Mouse (Mus musculus) central nervous system, embryonic 14 days (tissue): ENCODE data around the gene Ppp1r27. TPM values are rescaled to one million over a fixed set of nuclear protein-coding genes. Genes with fewer than 3 reads are reported as not detected.

ENCODE experiments used
- polyA plus RNA-seq: library from polyadenylated mRNA; depleted of rRNA; stranded (reverse); fragments of >200 nt; gene quantifications from 2 replicates; pipeline ENCODE4 v1.2.3, GENCODE M21; 2012; rRNA removed

Ppp1r27 gene
- polyA plus RNA-seq = 0.59 TPM in 1 of 2 replicates, not detected in the other

DNA sequence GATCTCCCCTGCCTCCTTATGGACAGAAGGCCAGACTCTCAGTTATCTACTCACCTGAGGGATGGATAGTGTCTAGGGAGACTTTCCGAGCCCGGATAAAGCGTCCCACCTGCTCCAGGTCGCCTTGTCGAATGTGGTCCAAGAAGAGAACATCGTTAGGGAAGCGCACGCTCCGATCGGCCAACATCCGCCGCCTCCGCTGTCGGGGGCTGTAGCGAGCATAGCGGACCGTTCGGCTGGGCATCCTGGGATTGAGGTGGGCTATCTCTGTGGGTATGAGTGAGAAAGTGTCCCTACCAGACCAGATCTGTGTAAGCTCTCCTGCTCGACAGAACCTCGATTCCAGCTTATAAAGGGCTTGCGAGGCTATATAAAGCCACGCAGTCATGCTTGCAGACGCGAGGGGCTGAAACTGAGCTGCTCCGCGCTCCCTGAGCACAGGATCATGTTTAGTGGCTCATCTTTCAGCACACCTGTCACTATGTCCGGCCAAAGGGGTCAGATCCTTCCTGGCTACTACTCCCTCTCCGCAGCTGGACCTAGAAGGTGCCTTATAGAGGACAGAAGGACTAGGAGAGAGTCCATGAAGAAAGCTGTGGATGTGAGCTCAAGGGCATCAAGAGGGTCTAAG, at the start of gene Ppp1r27:
TSS of gene Ppp1r27 (minus strand) at position 323 of the 631 bp plus-strand sequence.

DNA sequence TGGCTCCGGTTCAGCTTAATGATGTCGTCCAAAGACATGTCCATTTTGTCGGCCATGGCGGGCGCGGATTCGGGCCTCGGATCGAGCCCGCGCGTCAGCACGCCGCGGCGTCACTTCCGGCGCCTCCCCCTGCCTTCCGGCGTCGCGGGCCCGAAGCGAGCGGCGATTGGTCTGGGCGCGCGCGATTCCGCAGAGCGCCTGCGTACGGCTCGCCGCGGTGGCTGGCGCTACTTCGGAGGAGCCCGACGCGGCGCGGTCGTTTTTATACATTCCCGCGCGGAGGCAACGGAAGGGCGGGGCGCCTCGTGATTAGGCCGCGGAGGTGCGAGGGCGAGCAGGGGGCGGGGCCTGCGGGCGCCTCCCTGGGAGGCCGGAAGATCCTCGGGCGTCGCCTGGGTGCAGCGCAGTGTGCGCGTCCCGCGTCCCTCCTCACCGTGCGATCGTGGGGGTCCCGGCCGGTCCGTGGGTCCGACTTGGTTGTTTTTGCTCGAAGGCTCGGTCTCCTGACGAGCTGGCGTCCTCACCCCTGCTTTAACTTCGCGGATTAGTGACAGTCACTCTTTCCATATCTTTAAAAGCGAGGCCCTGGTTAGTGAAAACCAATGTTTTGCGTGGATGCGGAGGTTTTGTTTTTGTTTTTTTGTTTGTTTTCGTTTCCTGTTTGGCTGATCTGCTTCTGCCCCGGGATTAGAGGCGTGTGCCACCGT, 47.5 kb upstream of the Ppp1r27 start, which contains the start of the genes Alyref and Anapc11:
TSS of gene Alyref (minus strand) at position 83 of the 707 bp plus-strand sequence.
TSS of gene Anapc11 (plus strand) at position 139 of the 707 bp plus-strand sequence.

DNA sequence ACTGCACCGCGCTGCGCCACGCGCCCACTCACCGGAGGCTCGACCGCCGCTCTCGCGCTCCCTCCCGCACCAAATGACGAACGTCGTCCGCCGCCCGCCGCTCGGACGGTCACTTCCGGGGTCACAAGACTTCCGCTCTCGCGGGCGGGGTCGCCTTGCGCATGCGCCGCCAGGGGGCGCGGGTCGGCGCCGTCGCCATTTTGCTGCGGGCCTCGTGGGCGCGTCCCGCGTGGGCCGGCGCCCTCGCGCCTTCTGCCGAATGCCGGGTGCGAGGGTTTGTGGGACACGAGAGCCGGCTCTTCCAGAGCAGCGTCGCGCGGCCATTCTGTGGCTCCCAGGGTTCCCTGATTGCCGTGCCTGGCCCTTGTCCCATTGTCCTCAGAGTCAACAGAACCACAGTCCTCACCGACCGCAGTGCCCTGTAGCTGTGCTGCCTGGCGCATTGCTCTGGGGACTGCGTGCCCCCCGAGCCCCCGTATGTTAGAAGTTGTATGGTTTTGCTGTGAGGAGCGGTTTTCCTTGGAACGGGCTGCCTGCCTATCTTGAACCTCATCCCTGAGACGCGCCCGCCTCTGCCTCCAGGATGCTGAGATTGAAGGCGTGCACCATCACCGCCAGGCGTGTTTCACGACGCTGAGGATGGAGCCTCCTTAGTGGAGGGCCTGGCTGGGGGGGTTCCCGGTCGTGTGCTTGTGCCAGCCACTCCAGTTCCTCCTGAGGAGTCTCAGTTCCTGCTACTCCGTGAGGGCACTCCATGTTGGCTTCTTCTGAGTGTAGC, 30.7 kb upstream of the Ppp1r27 start, which contains the start of gene Arhgdia:
TSS of gene Arhgdia (minus strand) at position 135 of the 778 bp plus-strand sequence.

GRCm38 (mm10) chr11:120572752-120573584, 22.0 kb upstream of the Ppp1r27 start, which contains the start of gene P4hb:
Gene P4hb, minus strand, starts transcription at chr11:120573253.

GRCm38 (mm10) chr11:120549168-120549945, 1.6 kb downstream of the Ppp1r27 start, which contains the start of gene Mcrip1:
Gene Mcrip1, minus strand, starts transcription at chr11:120549727.

GRCm38 (mm10) chr11:120530085-120530964, 20.6 kb downstream of the Ppp1r27 start, which contains the start of gene Gcgr:
Gene Gcgr, plus strand, starts transcription at chr11:120530699.

Other genes with a start within 250 kb of the Ppp1r27 start
- 1,737 and 2,132 TPM in 2 replicates for gene Actg1, start 202.6 kb downstream of the Ppp1r27 start, polyA plus RNA-seq
- gene Fscn2, start 189.6 kb downstream of the Ppp1r27 start, polyA plus RNA-seq = 0.54 and 0.64 TPM in 2 replicates
- 84.8 and 87.8 TPM in 2 replicates for gene Faap100, start 172.4 kb downstream of the Ppp1r27 start, polyA plus RNA-seq
- gene Nploc4, start 113.4 kb downstream of the Ppp1r27 start, polyA plus RNA-seq = 49.9 and 50.5 TPM in 2 replicates
- 0.14 TPM in 1 of 2 replicates, not detected in the other for gene Tspan10, start 108.5 kb downstream of the Ppp1r27 start, polyA plus RNA-seq
- 0.29 and 0.44 TPM in 2 replicates for gene Pde6g, start 97.6 kb downstream of the Ppp1r27 start, polyA plus RNA-seq
- gene Oxld1, start 93.1 kb downstream of the Ppp1r27 start, polyA plus RNA-seq = 8.3 and 9.0 TPM in 2 replicates
- 34.1 and 34.7 TPM in 2 replicates for gene Ccdc137, start 93.0 kb downstream of the Ppp1r27 start, polyA plus RNA-seq
- 40.3 and 40.8 TPM in 2 replicates for gene Arl16, start 83.5 kb downstream of the Ppp1r27 start, polyA plus RNA-seq
- gene Mrpl12, start 66.5 kb downstream of the Ppp1r27 start, polyA plus RNA-seq = 101 and 106 TPM in 2 replicates
- 42.9 and 47.1 TPM in 2 replicates for gene Slc25a10, start 59.3 kb downstream of the Ppp1r27 start, polyA plus RNA-seq
- 0.25 and 1.1 TPM in 2 replicates for gene Gcgr, start 20.4 kb downstream of the Ppp1r27 start, polyA plus RNA-seq
- gene Mcrip1, start 1.4 kb downstream of the Ppp1r27 start, polyA plus RNA-seq = 208 and 216 TPM in 2 replicates
- gene P4hb, start 22.1 kb upstream of the Ppp1r27 start, polyA plus RNA-seq = 209 and 309 TPM in 2 replicates
- gene Arhgdia, start 30.5 kb upstream of the Ppp1r27 start, polyA plus RNA-seq = 455 and 517 TPM in 2 replicates
- 136 and 151 TPM in 2 replicates for gene Alyref, start 47.2 kb upstream of the Ppp1r27 start, polyA plus RNA-seq
- gene Anapc11, start 47.3 kb upstream of the Ppp1r27 start, polyA plus RNA-seq = 168 and 170 TPM in 2 replicates
- 0.73 and 1.2 TPM in 2 replicates for gene Npb, start 57.3 kb upstream of the Ppp1r27 start, polyA plus RNA-seq
- gene Pcyt2, start 66.8 kb upstream of the Ppp1r27 start, polyA plus RNA-seq = 272 and 279 TPM in 2 replicates
- 74.5 and 74.8 TPM in 2 replicates for gene Sirt7, start 74.1 kb upstream of the Ppp1r27 start, polyA plus RNA-seq
- gene Mafg, start 82.5 kb upstream of the Ppp1r27 start, polyA plus RNA-seq = 52.3 and 57.4 TPM in 2 replicates
- 22.8 and 29.0 TPM in 2 replicates for gene Pycr1, start 92.6 kb upstream of the Ppp1r27 start, polyA plus RNA-seq
- 0.11 and 0.58 TPM in 2 replicates for gene Myadml2, start 97.0 kb upstream of the Ppp1r27 start, polyA plus RNA-seq
- 1.9 and 3.2 TPM in 2 replicates for gene Notum, start 110.0 kb upstream of the Ppp1r27 start, polyA plus RNA-seq
- 88.0 and 94.4 TPM in 2 replicates for gene Aspscr1, start 121.8 kb upstream of the Ppp1r27 start, polyA plus RNA-seq
- gene Cenpx, start 162.6 kb upstream of the Ppp1r27 start, polyA plus RNA-seq = 71.4 and 77.3 TPM in 2 replicates
- 125 and 127 TPM in 2 replicates for gene Lrrc45, start 162.8 kb upstream of the Ppp1r27 start, polyA plus RNA-seq
- gene Rac3, start 170.3 kb upstream of the Ppp1r27 start, polyA plus RNA-seq = 346 and 390 TPM in 2 replicates
- 11.1 and 11.3 TPM in 2 replicates for gene Dcxr, start 176.1 kb upstream of the Ppp1r27 start, polyA plus RNA-seq
- gene Cbr2, start 181.0 kb upstream of the Ppp1r27 start, polyA plus RNA-seq = 0.57 and 5.7 TPM in 2 replicates
- 1.6 and 1.7 TPM in 2 replicates for gene Hmga1b, start 211.7 kb upstream of the Ppp1r27 start, polyA plus RNA-seq
- 103 and 114 TPM in 2 replicates for gene Rfng, start 233.1 kb upstream of the Ppp1r27 start, polyA plus RNA-seq
- gene Gps1, start 233.1 kb upstream of the Ppp1r27 start, polyA plus RNA-seq = 278 and 290 TPM in 2 replicates
- 48.0 and 49.8 TPM in 2 replicates for gene Dus1l, start 245.3 kb upstream of the Ppp1r27 start, polyA plus RNA-seq